Mouse (Mus musculus): ENCODE measurements around the gene Gm10639.
"Not testable (repeated sequence)": the region's sequence is repeated elsewhere in the genome, so short reads cannot be mapped to it uniquely, and the experiment has no call there.

Gm10639 gene

GRCm38 (mm10) chr9:78289723-78290122 lies at the start of gene Gm10639:
Gene Gm10639 (plus strand): TSS chr9:78289923.
- not testable (repeated sequence) for DNase-seq (ENCODE audit: low spot score)

DNA sequence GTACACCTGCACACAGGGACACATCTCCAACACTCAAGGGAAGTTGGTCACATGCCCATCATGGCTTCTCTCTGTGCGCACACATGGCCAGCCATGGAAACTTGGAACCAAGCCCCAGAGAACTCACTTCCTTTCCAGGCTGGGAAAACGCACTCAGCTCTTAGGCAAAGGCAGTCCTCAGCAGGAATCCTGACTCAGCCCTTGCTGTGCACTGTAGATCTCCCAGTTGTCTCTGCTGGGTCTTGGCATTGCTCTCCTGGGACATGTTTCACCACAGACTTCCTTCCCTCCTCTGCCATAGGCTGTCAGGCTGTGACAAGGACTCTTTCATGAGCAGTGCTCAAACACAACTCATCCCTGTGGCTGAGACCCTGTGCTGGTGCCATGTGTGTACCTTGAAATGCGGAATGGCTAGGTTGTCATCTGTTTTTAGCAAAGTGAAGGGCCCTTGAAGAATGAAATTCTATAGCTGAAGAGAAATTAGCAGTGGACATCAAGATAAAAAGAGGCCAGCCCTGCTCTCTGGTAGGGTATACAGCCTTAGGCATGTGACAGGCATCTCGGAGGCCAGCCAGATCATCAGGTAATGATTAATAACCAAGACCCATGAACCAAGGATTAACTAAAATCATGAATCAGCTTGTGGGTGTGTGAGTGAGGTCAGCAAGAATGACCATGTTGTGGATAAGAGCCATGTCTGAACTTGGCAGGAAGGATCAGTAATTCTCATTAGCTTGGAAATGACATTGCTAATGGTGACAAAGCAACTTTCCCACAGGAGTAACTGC lies 33.8 kb upstream of the Gm10639 start:
- not testable (repeated sequence) for DNase-seq (ENCODE audit: low spot score)

DNA sequence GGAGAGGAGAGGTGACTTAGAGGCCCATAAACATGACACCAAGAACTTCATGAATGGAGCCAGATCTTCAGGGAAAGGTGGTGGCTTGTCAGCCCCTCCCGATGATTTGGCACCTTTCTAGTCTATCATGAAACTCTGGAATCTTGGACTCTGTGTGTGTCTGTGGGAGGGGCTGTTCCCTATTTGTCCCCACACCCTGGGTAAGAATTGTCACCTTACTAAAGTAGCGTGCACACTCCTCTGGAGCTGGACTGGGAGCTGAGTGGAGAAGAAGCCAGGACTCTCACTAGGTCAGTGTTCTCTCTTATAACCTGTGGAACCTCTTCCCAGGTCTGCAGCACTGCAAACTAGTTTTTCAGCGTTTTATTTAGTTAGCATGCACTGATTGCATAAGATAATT lies 32.8 kb upstream of the Gm10639 start, which contains the start of gene Gm3776:
Gm3776 (plus strand) TSS at position 216 of the 400 bp plus-strand sequence.
- not testable (repeated sequence) for DNase-seq (ENCODE audit: low spot score)

- DNase-seq (ENCODE audit: low spot score) = peak; percentile 42
Measured at GRCm38 (mm10) chr9:78259688-78260087, 30.0 kb upstream of the Gm10639 start.

DNA sequence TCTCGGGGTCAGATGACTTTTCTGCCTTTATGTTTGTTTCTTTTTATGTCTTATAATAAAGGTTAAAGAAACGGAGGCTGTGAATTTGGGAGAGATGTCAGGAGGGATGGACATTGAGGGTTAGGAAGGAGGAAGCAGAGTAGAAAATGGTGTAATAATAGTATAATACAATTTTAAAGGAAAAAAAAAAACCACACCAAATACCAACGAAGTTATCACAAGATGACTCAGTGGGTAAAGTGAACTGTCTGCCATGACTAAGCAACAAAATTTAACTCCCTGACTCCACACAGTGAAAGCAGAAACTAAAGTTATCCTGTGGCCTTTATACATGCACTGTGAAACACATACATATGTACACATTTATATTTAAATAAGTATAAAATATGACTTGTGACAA lies 18.8 kb upstream of the Gm10639 start:
- not testable (repeated sequence) for DNase-seq (ENCODE audit: low spot score)

GRCm38 (mm10) chr9:78282002-78282711 lies 7.6 kb upstream of the Gm10639 start:
- DNase-seq (ENCODE audit: low spot score) = not testable (repeated sequence)

GRCm38 (mm10) chr9:78289063-78289462 lies 660 bp upstream of the Gm10639 start:
- DNase-seq (ENCODE audit: low spot score) = not testable (repeated sequence)

DNA sequence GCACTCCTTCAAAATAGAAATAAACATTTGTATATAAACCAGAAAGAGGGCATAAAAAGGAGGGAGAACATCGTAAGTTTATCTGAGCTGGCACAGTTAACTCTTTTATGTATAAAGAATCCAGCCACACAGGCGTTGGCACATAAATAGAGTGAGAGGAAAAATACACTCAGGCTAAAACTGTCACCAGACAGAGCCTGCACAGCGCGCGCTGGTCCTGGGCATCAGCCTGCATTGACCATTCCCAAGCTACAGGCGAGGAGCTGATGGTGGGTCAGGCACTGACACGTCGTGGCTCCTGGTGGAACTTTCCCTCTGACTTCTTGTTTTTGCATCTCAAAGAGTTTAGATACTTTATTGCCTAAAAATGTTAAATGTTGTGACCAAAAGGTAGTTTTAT lies 2.7 kb downstream of the Gm10639 start:
- not testable (repeated sequence) for DNase-seq (ENCODE audit: low spot score)

DNA sequence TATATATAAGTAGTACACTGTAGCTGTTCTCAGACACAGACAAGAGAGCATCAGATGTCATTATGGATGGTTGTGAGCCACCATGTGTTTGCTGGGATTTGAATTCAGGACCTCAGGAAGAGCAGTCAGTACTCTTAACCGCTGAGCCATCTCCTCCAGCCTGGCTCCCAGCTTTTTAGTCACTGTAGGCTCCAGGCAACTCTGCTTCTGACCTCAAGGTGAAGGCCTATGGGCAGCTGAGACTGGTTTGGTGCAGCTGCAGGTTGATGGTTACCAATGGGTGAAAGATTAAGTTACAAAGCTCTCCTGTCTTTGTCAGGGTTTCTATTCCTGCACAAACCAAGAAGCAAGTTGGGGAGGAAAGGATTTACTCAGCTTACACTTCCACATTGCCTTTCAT lies 4.0 kb downstream of the Gm10639 start:
- not testable (repeated sequence) for DNase-seq (ENCODE audit: low spot score)

DNA sequence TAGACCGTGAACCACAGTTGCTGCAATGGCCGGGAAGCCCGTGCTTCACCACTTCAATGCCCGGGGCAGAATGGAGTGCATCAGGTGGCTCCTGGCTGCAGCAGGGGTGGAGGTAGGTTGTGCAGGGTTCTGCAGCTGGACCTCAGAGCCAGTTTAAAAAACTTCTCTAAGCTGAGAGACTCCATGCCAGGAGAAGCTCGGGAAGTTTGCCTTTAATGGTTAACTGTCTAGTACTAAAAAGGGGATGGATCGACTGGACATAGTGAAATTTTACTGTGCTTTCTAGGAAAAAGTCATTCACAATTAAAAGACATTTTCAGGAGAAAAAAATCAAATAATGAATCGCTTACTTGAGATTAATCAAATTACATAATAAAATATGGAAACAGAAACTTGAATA lies 5.1 kb downstream of the Gm10639 start:
- DNase-seq (ENCODE audit: low spot score) = not testable (repeated sequence)

DNA sequence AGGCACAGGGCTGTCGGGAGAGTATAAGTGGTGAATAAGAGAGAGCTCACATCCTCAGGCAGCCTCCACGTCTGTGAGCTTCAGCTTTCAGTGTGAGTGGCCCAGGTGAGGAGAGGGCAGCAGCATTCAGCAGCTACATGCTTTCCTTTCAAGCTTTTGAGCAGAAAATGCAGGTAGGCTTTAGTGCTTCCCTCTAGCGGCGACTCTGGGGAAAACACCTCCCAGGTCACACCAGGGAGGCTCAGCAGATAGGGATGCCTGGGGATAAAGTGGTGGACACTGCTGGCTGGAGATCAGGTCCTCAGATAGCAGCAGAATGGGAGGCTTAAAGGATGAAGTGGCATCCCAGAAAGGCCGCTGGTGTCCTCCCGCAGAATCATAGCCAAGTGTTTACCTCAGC lies 6.4 kb downstream of the Gm10639 start:
- DNase-seq (ENCODE audit: low spot score) = peak; percentile 20

GRCm38 (mm10) chr9:78298232-78298631 lies 8.5 kb downstream of the Gm10639 start:
- DNase-seq (ENCODE audit: low spot score) = no peak

DNA sequence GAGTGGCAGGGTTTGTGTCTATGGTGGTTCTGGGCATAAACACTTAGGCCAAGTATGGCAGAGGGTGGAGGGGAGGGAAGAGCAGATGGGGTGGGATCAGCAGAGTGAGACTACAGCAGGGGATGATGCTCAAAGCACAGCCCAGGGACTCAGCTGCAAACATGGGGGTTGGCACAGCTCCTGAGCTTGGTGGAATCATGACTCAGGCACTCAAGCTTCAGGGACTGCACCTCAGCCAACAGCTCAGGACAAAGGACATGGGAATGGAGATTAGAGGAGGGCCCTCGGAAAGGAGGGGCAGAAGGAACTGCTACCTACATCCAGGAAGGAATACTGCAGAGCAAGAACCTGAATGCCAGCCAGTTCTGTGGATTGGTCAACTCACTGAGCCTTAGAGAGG lies 9.4 kb downstream of the Gm10639 start:
- not testable (repeated sequence) for DNase-seq (ENCODE audit: low spot score)

DNA sequence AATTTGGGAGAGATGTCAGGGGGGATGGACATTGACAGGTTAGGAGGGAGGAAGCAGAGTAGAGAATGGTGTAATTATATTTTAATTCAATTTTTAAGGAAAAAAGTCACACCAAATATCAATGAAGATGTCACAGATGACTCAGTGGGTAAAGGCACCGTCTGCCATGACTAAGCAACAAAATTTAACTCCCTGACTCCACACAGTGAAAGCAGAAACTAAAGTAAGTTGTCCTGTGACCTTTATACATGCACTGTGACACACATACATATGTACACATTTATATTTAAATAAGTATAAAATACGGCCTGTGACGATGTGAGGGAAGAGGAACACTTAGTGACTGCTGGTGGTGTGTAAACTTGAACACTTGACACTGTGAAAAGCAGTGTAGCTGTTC lies 18.4 kb downstream of the Gm10639 start:
- not testable (repeated sequence) for DNase-seq (ENCODE audit: low spot score)

GRCm38 (mm10) chr9:78314696-78315095 lies 25.0 kb downstream of the Gm10639 start, which contains the start of gene Omt2a:
Gene Omt2a (minus strand): TSS chr9:78314796.
- no peak for DNase-seq (ENCODE audit: low spot score)

GRCm38 (mm10) chr9:78319499-78319898 lies 29.8 kb downstream of the Gm10639 start:
- DNase-seq (ENCODE audit: low spot score) = no peak

GRCm38 (mm10) chr9:78327289-78327688 lies 37.6 kb downstream of the Gm10639 start, which contains the start of gene Omt2b:
Gene Omt2b (plus strand): TSS chr9:78327589.
- not testable (repeated sequence) for DNase-seq (ENCODE audit: low spot score)

GRCm38 (mm10) chr9:78337050-78337449 lies 47.3 kb downstream of the Gm10639 start:
- not testable (repeated sequence) for DNase-seq (ENCODE audit: low spot score)

DNA sequence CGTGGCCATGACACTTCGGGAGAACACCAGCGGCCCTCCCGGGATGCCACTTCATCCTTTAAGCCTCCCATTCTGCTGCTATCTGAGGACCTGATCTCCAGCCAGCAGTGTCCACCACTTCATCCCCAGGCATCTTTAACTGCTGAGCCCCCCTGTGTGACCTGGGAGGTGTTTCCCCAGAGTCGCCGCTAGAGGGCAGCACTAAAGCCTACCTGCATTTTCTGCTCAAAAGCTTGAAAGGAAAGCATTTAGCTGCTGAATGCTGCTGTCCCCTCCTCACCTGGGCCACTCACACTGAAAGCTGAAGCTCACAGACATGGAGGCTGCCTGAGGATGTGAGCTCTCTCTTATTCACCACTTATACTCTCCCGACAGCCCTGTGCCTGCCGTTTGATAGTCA lies 50.6 kb downstream of the Gm10639 start:
- DNase-seq (ENCODE audit: low spot score) = peak; percentile 43

GRCm38 (mm10) chr9:78342494-78342893 lies 52.8 kb downstream of the Gm10639 start:
- not testable (repeated sequence) for DNase-seq (ENCODE audit: low spot score)

- DNase-seq (ENCODE audit: low spot score) = not testable (repeated sequence)
Measured at GRCm38 (mm10) chr9:78343055-78343454, 53.3 kb downstream of the Gm10639 start.

GRCm38 (mm10) chr9:78345235-78345634 lies 55.5 kb downstream of the Gm10639 start:
- DNase-seq (ENCODE audit: low spot score) = not testable (repeated sequence)

GRCm38 (mm10) chr9:78347004-78347403 lies 57.3 kb downstream of the Gm10639 start:
- DNase-seq (ENCODE audit: low spot score) = no peak
